In genomic region chr16:31068280-31068679, GRCm38 (mm10) we compare ENCODE assay signal across 15 mouse cellular contexts. TPM values are rescaled to one million over a fixed set of nuclear protein-coding genes. Genes with fewer than 3 reads are reported as not detected.
DNase-seq lines count a peak whose midpoint lies in the region; ATAC-seq lines count a peak whose summit lies in the region.
"Had no signal": no experiment of that assay in that cellular context is flagged by ENCODE, and none has a peak within 500 bp of the region (broad histone marks: within the 10 kb centered on the region; RNA-seq: fewer than 3 reads in every experiment).

No protein-coding gene starts in this region.

- no peaks in the 10 kb centered on the region for H3K36me3 ChIP-seq in hindbrain, embryonic 13.5 days
- no peaks in the 10 kb centered on the region for H3K36me3 ChIP-seq in hindbrain, embryonic 11.5 days (ENCODE audit: control insufficient read depth, insufficient read depth, low read length)
- 0 out of 2 replicates have a peak, but pooled peaks cover 3% of the 10 kb centered on the region for H3K36me3 ChIP-seq in limb, embryonic 10.5 days
- no peaks in the 10 kb centered on the region for H3K36me3 ChIP-seq in embryonic facial prominence, embryonic 10.5 days (replicated peaks)
- H3K36me3 ChIP-seq: embryonic facial prominence, embryonic 13.5 days had no signal

- 83% methylated on average over 7 of the region's 7 CpGs for WGBS in hindbrain, embryonic 13.5 days
- 80% methylated on average over 7 of the region's 7 CpGs for WGBS in hindbrain, embryonic 11.5 days
- 74% methylated on average over 7 of the region's 7 CpGs for WGBS in limb, embryonic 10.5 days
- WGBS in embryonic facial prominence, embryonic 10.5 days = 90% methylated on average over 7 of the region's 7 CpGs

- peaks cover 19% of the 10 kb centered on the region for H3K4me1 ChIP-seq in hindbrain, embryonic 13.5 days (replicated peaks)
- no peaks in the 10 kb centered on the region for H3K4me1 ChIP-seq in hindbrain, embryonic 11.5 days (replicated peaks; ENCODE audit: control insufficient read depth, insufficient read depth, low read length)
- H3K4me1 ChIP-seq in limb, embryonic 10.5 days = peaks cover 58% of the 10 kb centered on the region
- peaks cover 51% of the 10 kb centered on the region for H3K4me1 ChIP-seq in embryonic facial prominence, embryonic 10.5 days

- H3K4me2 ChIP-seq in hindbrain, embryonic 13.5 days = no peak overlapping the region
- no peak overlapping the region for H3K4me2 ChIP-seq in hindbrain, embryonic 11.5 days (replicated peaks; ENCODE audit: low read depth, low read length)
- H3K4me2 ChIP-seq: embryonic facial prominence, embryonic 13.5 days; forebrain, embryonic 13.5 days; lung, embryonic 14.5 days had no signal

- H3K27ac ChIP-seq in hindbrain, embryonic 13.5 days = no peak overlapping the region
- H3K27ac ChIP-seq in hindbrain, embryonic 11.5 days (ENCODE audit: low read depth, low read length) = no peak overlapping the region
- peak overlapping the region; percentile 33; the same call in 1 of the 2 replicates for H3K27ac ChIP-seq in limb, embryonic 10.5 days
- no peak overlapping the region for H3K27ac ChIP-seq in embryonic facial prominence, embryonic 10.5 days (replicated peaks)
- H3K27ac ChIP-seq: embryonic facial prominence, embryonic 13.5 days; forebrain, embryonic 13.5 days; hindbrain, postnatal 0 days had no signal

- H3K9me3 ChIP-seq in hindbrain, embryonic 13.5 days = no peaks in the 10 kb centered on the region
- no peaks in the 10 kb centered on the region for H3K9me3 ChIP-seq in hindbrain, embryonic 11.5 days (ENCODE audit: control insufficient read depth, low read length)
- no peaks in the 10 kb centered on the region for H3K9me3 ChIP-seq in limb, embryonic 10.5 days (replicated peaks)
- no peaks in the 10 kb centered on the region for H3K9me3 ChIP-seq in embryonic facial prominence, embryonic 10.5 days
- H3K9me3 ChIP-seq: embryonic facial prominence, embryonic 13.5 days; forebrain, embryonic 13.5 days had no signal

- no peak for DNase-seq in hindbrain, embryonic 11.5 days (ENCODE audit: low spot score)
- peak; percentile 20 for DNase-seq in heart, postnatal 4 days
- DNase-seq in limb, embryonic 10.5 days (ENCODE audit: low spot score) = no peak
- DNase-seq in skeletal muscle tissue, adult 2 months (ENCODE audit: low read depth, low spot score) = peak; percentile 21
- no peak for DNase-seq in c-Kit-positive CD71-positive TER-119-positive erythroid progenitor cells, embryonic 14.5 days (ENCODE audit: low spot score)
- no peak for DNase-seq in embryonic facial prominence, embryonic 10.5 days (ENCODE audit: low spot score)
- DNase-seq: cerebellum, adult 9-10 months; layer of hippocampus, adult 9-11 months; lung, embryonic 14.5 days; right cerebral cortex, postnatal 14 days; thymus, postnatal 4 days had no signal

- H3K4me3 ChIP-seq in hindbrain, embryonic 13.5 days = no peak overlapping the region
- H3K4me3 ChIP-seq in hindbrain, embryonic 11.5 days (ENCODE audit: low read depth, low read length) = no peak overlapping the region
- no peak overlapping the region for H3K4me3 ChIP-seq in limb, embryonic 10.5 days
- H3K4me3 ChIP-seq in embryonic facial prominence, embryonic 10.5 days = no peak overlapping the region
- H3K4me3 ChIP-seq: embryonic facial prominence, embryonic 13.5 days; forebrain, embryonic 13.5 days had no signal

- no peaks in the 10 kb centered on the region for H3K27me3 ChIP-seq in hindbrain, embryonic 13.5 days
- no peaks in the 10 kb centered on the region for H3K27me3 ChIP-seq in hindbrain, embryonic 11.5 days (ENCODE audit: control insufficient read depth, insufficient read depth, low read length)
- no peaks in the 10 kb centered on the region for H3K27me3 ChIP-seq in limb, embryonic 10.5 days (ENCODE audit: low read depth, poor library complexity, severe bottlenecking)
- no peaks in the 10 kb centered on the region; the same call in 1 of the 2 replicates for H3K27me3 ChIP-seq in embryonic facial prominence, embryonic 10.5 days (replicated peaks; ENCODE audit: low read depth, poor library complexity, severe bottlenecking)
- H3K27me3 ChIP-seq: embryonic facial prominence, embryonic 13.5 days; forebrain, embryonic 13.5 days had no signal

- ATAC-seq in hindbrain, embryonic 13.5 days (ENCODE audit: low FRiP score) = no peak
- ATAC-seq in hindbrain, embryonic 11.5 days (ENCODE audit: low FRiP score) = no peak
- ATAC-seq: forebrain, embryonic 13.5 days; hindbrain, postnatal 0 days had no signal

- 0 out of 2 replicates have a peak overlapping the region, but pooled peaks have one; percentile 5 for H3K9ac ChIP-seq in hindbrain, embryonic 13.5 days
- no peak overlapping the region for H3K9ac ChIP-seq in hindbrain, embryonic 11.5 days (ENCODE audit: low read depth, low read length)
- H3K9ac ChIP-seq: embryonic facial prominence, embryonic 13.5 days; forebrain, embryonic 13.5 days; lung, embryonic 14.5 days had no signal

RNA-seq across cellular contexts. Expression of gene Xxylt1, which starts 13.0 kb away (rescaled TPM):
- polyA plus RNA-seq in hindbrain, embryonic 13.5 days (2015; fragmentation: Nextera tagmentation; extraction: Ambion mirVana) = 10.8 and 11.6 TPM in 2 replicates
- 11.3 and 11.6 TPM in 2 replicates for polyA plus RNA-seq in hindbrain, embryonic 11.5 days (2014; fragmentation: Nextera tagmentation; extraction: Ambion mirVana)
- 10 to 100 TPM; 15.9 to 17.3 TPM for total RNA-seq in heart, postnatal 4 days (2021)
- polyA plus RNA-seq in limb, embryonic 10.5 days (2016; fragmentation: Nextera tagmentation; extraction: Ambion mirVana) = 16.4 and 16.6 TPM in 2 replicates
- 14.5 and 16.3 TPM in 2 replicates for polyA plus RNA-seq in embryonic facial prominence, embryonic 10.5 days (2016; fragmentation: Nextera tagmentation; extraction: Ambion mirVana)

Comparison
In these comparisons a context has a peak if more than half of its experiments do, and no peak if none do; other contexts are left out.
1. DNase-seq: peak in heart, postnatal 4 days (single experiment) and skeletal muscle tissue, adult 2 months (single experiment); none in hindbrain, embryonic 11.5 days (single experiment), limb, embryonic 10.5 days (single experiment), c-Kit-positive CD71-positive TER-119-positive erythroid progenitor cells, embryonic 14.5 days (single experiment) and embryonic facial prominence, embryonic 10.5 days (single experiment).